Mouse (Mus musculus) embryonic fibroblast, embryonic 13.5 days (primary cell): Measurements from ENCODE around the gene Gclc.

Experiments
- CTCF ChIP-seq: IDR thresholded peaks from 2 replicates; pipeline ENCODE4 v1.5.1; 2011; ENCODE audit warnings: mild to moderate bottlenecking, control low read depth, low read length, moderate library complexity, borderline replicate concordance; ENCODE audit not compliant: insufficient read depth
- POLR2A ChIP-seq: IDR thresholded peaks from 2 replicates; pipeline ENCODE4 v1.6.1; 2011; ENCODE audit warnings: low read depth, mild to moderate bottlenecking, control low read depth, low read length, moderate library complexity

DNA sequence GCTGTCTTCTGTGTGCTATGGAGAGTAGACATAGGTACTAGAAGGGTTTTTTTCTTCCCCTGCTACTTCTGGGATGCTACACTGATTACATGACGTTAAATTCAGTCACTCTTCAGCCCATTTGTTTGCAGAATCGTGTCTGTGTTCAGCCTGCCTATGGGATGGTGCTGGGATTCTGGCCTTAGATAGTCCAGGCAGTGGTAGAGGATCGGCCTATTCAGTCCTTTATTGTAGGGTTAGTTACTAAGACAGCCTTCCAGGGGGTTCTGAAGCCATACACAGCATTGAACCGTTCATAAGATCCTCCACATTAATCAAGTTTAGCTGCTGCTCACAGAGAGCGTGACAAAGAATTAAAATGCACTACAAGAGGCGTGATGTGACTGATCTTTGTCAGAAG lies 16.6 kb downstream of the Gclc start:
- TF ChIP-seq POLR2A, result no peak
- no peak for TF ChIP-seq CTCF
